Mouse (Mus musculus) midbrain, embryonic 10.5 days (tissue): Measurements from ENCODE around the gene Jmjd4. TPM values are rescaled to one million over a fixed set of nuclear protein-coding genes. Genes with fewer than 3 reads are reported as not detected.

Experiments
- DNase-seq: peaks from one replicate; pipeline ENCODE4 v3.0.0-alpha.2; 2017; ENCODE audit warnings: low spot score
- H3K27ac ChIP-seq: fragments of 300-500 bp; sonication (generic); replicated peaks from 2 replicates; pipeline ENCODE4 v1.5.1; 2016; ENCODE audit warnings: mild to moderate bottlenecking
- H3K27me3 ChIP-seq: fragments of 300-500 bp; sonication (generic); 2 replicates; pipeline ENCODE4 v1.6.1; 2016; ENCODE audit warnings: low read depth, mild to moderate bottlenecking; ENCODE audit not compliant: poor library complexity, severe bottlenecking
- H3K36me3 ChIP-seq: fragments of 300-500 bp; sonication (generic); 2 replicates; pipeline ENCODE4 v1.6.1; 2016; ENCODE audit warnings: mild to moderate bottlenecking, moderate library complexity
- H3K4me1 ChIP-seq: fragments of 300-500 bp; sonication (generic); 2 replicates; pipeline ENCODE4 v1.6.1; 2016
- H3K4me3 ChIP-seq: fragments of 300-500 bp; sonication (generic); 2 replicates; pipeline ENCODE4 v1.5.1; 2016; ENCODE audit warnings: mild to moderate bottlenecking, moderate library complexity
- H3K9me3 ChIP-seq: fragments of 300-500 bp; sonication (generic); replicated peaks from 2 replicates; pipeline ENCODE4 v1.6.1; 2016; ENCODE audit warnings: mild to moderate bottlenecking
- WGBS: fragments of 180-500 bp; shearing (Covaris S2); methylation state at CpG from one replicate; pipeline ENCODE4 v1.1.7; 2016; 5-methylcytosine and 5-hydroxymethylcytosine counted together
- polyA plus RNA-seq: library from polyadenylated mRNA; unstranded; fragments of >200 nt; fragmentation: Nextera tagmentation; extraction: Ambion mirVana; gene quantifications from 2 replicates; pipeline ENCODE4 v1.2.1, GENCODE M21; 2016

The Jmjd4 gene
- polyA plus RNA-seq, 1 experiment from 2014 or later: 16.2 TPM

- peak; percentile 33 for DNase-seq
Observed at GRCm38 (mm10) chr11:59483212-59483611, 33.4 kb downstream of the Jmjd4 start.

GRCm38 (mm10) chr11:59485641-59486040 is 35.8 kb downstream of the Jmjd4 start:
- 74% methylated on average over 2 of the region's 2 CpGs for WGBS
- DNase-seq: no peak
- H3K27me3 ChIP-seq: no peaks in the 10 kb centered on the region
- no peak overlapping the region for H3K4me3 ChIP-seq
- H3K4me1 ChIP-seq: no peaks in the 10 kb centered on the region
- no peak overlapping the region for H3K27ac ChIP-seq
- no peaks in the 10 kb centered on the region for H3K9me3 ChIP-seq
- H3K36me3 ChIP-seq: peaks cover 62% of the 10 kb centered on the region

More at GRCm38 (mm10) chr11:59483212-59483611, 33.4 kb downstream of the Jmjd4 start:
- Histone ChIP-seq H3K36me3 (peaks cover 37% of the 10 kb centered on the region), H3K27ac (no peak overlapping the region), H3K4me3 (no peak overlapping the region), H3K27me3 (no peaks in the 10 kb centered on the region), H3K4me1 (no peaks in the 10 kb centered on the region), H3K9me3 (no peaks in the 10 kb centered on the region)
- 17% methylated on average over 2 of the region's 2 CpGs for WGBS

- 92% methylated on average over 8 of the region's 8 CpGs for WGBS
- no peaks in the 10 kb centered on the region for H3K9me3 ChIP-seq
- no peak for DNase-seq
- H3K27ac ChIP-seq: no peak overlapping the region
- H3K4me3 ChIP-seq: no peak overlapping the region
- no peaks in the 10 kb centered on the region for H3K27me3 ChIP-seq
- peaks cover 67% of the 10 kb centered on the region for H3K36me3 ChIP-seq
- no peaks in the 10 kb centered on the region for H3K4me1 ChIP-seq
Observed at GRCm38 (mm10) chr11:59486222-59486621, 36.4 kb downstream of the Jmjd4 start.

GRCm38 (mm10) chr11:59496672-59497310 is 46.9 kb downstream of the Jmjd4 start:
- WGBS: 90% methylated on average over 6 of the region's 6 CpGs

GRCm38 (mm10) chr11:59497747-59498146 is 47.9 kb downstream of the Jmjd4 start:
- Histone ChIP-seq H3K9me3 (no peaks in the 10 kb centered on the region), H3K4me1 (no peaks in the 10 kb centered on the region; the same call in 1 of the 2 replicates), H3K4me3 (no peak overlapping the region), H3K27me3 (no peaks in the 10 kb centered on the region), H3K36me3 (peaks cover 100% of the 10 kb centered on the region), H3K27ac (no peak overlapping the region)
- no peak for DNase-seq
- 86% methylated on average over 7 of the region's 7 CpGs for WGBS

More at GRCm38 (mm10) chr11:59496672-59497310, 46.9 kb downstream of the Jmjd4 start:
- Histone ChIP-seq H3K9me3 (no peaks in the 10 kb centered on the region), H3K27ac (no peak overlapping the region), H3K27me3 (no peaks in the 10 kb centered on the region), H3K4me3 (no peak overlapping the region), H3K36me3 (peaks cover 100% of the 10 kb centered on the region), H3K4me1 (no peaks in the 10 kb centered on the region)
- no peak for DNase-seq

- Histone ChIP-seq H3K4me1 (peaks cover 17% of the 10 kb centered on the region), H3K36me3 (peaks cover 75% of the 10 kb centered on the region), H3K4me3 (no peak overlapping the region), H3K27ac (no peak overlapping the region), H3K9me3 (no peaks in the 10 kb centered on the region), H3K27me3 (no peaks in the 10 kb centered on the region)
- no peak for DNase-seq
- 93% methylated on average over 5 of the region's 5 CpGs for WGBS
Observed at GRCm38 (mm10) chr11:59501978-59502700, 52.3 kb downstream of the Jmjd4 start.

GRCm38 (mm10) chr11:59505351-59505838 is 55.5 kb downstream of the Jmjd4 start:
- Histone ChIP-seq H3K4me3 (peak overlapping the region; percentile 95), H3K27ac (peak overlapping the region; percentile 96), H3K9me3 (no peaks in the 10 kb centered on the region), H3K4me1 (peaks cover 27% of the 10 kb centered on the region), H3K27me3 (no peaks in the 10 kb centered on the region), H3K36me3 (peaks cover 63% of the 10 kb centered on the region)
- DNase-seq: peak; percentile 65
- WGBS: 0% methylated on average over 21 of the region's 21 CpGs

GRCm38 (mm10) chr11:59505839-59506712 is 56.2 kb downstream of the Jmjd4 start:
- no peaks in the 10 kb centered on the region for H3K9me3 ChIP-seq
- peak overlapping the region; percentile 95 for H3K4me3 ChIP-seq
- DNase-seq: peak; percentile 92
- under 1% methylated on average over 71 of the region's 71 CpGs for WGBS
- no peaks in the 10 kb centered on the region for H3K27me3 ChIP-seq
- peaks cover 27% of the 10 kb centered on the region for H3K4me1 ChIP-seq
- H3K27ac ChIP-seq: peak overlapping the region; percentile 96
- peaks cover 63% of the 10 kb centered on the region for H3K36me3 ChIP-seq

GRCm38 (mm10) chr11:59506713-59507074 is 56.8 kb downstream of the Jmjd4 start:
- H3K4me1 ChIP-seq: peaks cover 27% of the 10 kb centered on the region
- no peak for DNase-seq
- peaks cover 63% of the 10 kb centered on the region for H3K36me3 ChIP-seq
- no peaks in the 10 kb centered on the region for H3K27me3 ChIP-seq
- H3K27ac ChIP-seq: peak overlapping the region; percentile 96
- H3K9me3 ChIP-seq: no peaks in the 10 kb centered on the region
- peak overlapping the region; percentile 95 for H3K4me3 ChIP-seq
- WGBS: under 1% methylated on average over 14 of the region's 14 CpGs

Other genes with a start within 250 kb of the Jmjd4 start
- 116 and 131 TPM in 2 replicates for gene Mrpl55, start 247.6 kb upstream of the Jmjd4 start, polyA plus RNA-seq
- 46.8 and 52.2 TPM in 2 replicates for gene 2310033P09Rik, start 241.7 kb upstream of the Jmjd4 start, polyA plus RNA-seq
- 633 and 659 TPM in 2 replicates for gene Arf1, start 221.8 kb upstream of the Jmjd4 start, polyA plus RNA-seq
- 5.3 and 8.7 TPM in 2 replicates for gene Wnt3a, start 159.3 kb upstream of the Jmjd4 start, polyA plus RNA-seq
- gene Wnt9a, start 143.1 kb upstream of the Jmjd4 start, polyA plus RNA-seq: 7.8 and 9.7 TPM in 2 replicates
- not detected in 2 replicates for gene Prss38, start 74.4 kb upstream of the Jmjd4 start, polyA plus RNA-seq
- gene Snap47, start 1.1 kb downstream of the Jmjd4 start, polyA plus RNA-seq: 108 and 127 TPM in 2 replicates
- gene Zfp867, start 22.4 kb downstream of the Jmjd4 start, polyA plus RNA-seq: 9.5 and 11.3 TPM in 2 replicates
- 36.4 and 37.7 TPM in 2 replicates for gene Zkscan17, start 76.7 kb downstream of the Jmjd4 start, polyA plus RNA-seq
- gene Nlrp3, start 91.5 kb downstream of the Jmjd4 start, polyA plus RNA-seq: 0.09 and 0.14 TPM in 2 replicates
- not detected in 2 replicates for gene Olfr222, start 126.2 kb downstream of the Jmjd4 start, polyA plus RNA-seq
- not detected in 2 replicates for gene Olfr223, start 143.2 kb downstream of the Jmjd4 start, polyA plus RNA-seq
- gene Mprip, start 211.3 kb downstream of the Jmjd4 start, polyA plus RNA-seq: 24.6 and 27.1 TPM in 2 replicates